Mouse (Mus musculus) hindbrain, embryonic 16.5 days (tissue): ENCODE results near the gene Vcan. TPM values are rescaled to one million over a fixed set of nuclear protein-coding genes. Genes with fewer than 3 reads are reported as not detected.
A peak's percentile ranks its signal among the peaks of the same experiment; 100 is the strongest.
"Not testable (repeated sequence)": the region's sequence is repeated elsewhere in the genome, so short reads cannot be mapped to it uniquely, and the experiment has no call there.

ENCODE experiments used
- ATAC-seq: fragments of 200-750 bp; cut with Nextera tagmentation; 2 replicates; pipeline ENCODE4 v1.8.0; 2017; ENCODE audit warnings: moderate TSS enrichment, moderate library complexity
- H3K27ac ChIP-seq: fragments of 300-500 bp; sonication (generic); 2 replicates; pipeline ENCODE4 v1.5.1; 2014; ENCODE audit warnings: low read depth, mild to moderate bottlenecking, control low read depth, low read length, moderate library complexity
- H3K27me3 ChIP-seq: fragments of 300-500 bp; sonication (generic); replicated peaks from 2 replicates; pipeline ENCODE4 v1.6.1; 2014; ENCODE audit warnings: low read length; ENCODE audit not compliant: control insufficient read depth, insufficient read depth
- H3K36me3 ChIP-seq: fragments of 300-500 bp; sonication (generic); 2 replicates; pipeline ENCODE4 v1.6.1; 2014; ENCODE audit warnings: mild to moderate bottlenecking, low read length, moderate library complexity, mixed read lengths; ENCODE audit not compliant: control insufficient read depth, insufficient read depth
- H3K4me1 ChIP-seq: fragments of 300-500 bp; sonication (generic); 2 replicates; pipeline ENCODE4 v1.6.1; 2014; ENCODE audit warnings: low read depth, low read length; ENCODE audit not compliant: control insufficient read depth, insufficient read depth
- H3K4me2 ChIP-seq: fragments of 300-500 bp; sonication (generic); 2 replicates; pipeline ENCODE4 v1.6.1; 2014; ENCODE audit warnings: mild to moderate bottlenecking, low read length, control low read depth, moderate library complexity
- H3K4me3 ChIP-seq: fragments of 300-500 bp; sonication (generic); 2 replicates; pipeline ENCODE4 v1.5.1; 2014; ENCODE audit warnings: mild to moderate bottlenecking, low read length, control low read depth, moderate library complexity
- H3K9ac ChIP-seq: fragments of 300-500 bp; sonication (generic); 2 replicates; pipeline ENCODE4 v1.6.1; 2014; ENCODE audit warnings: low read depth, mild to moderate bottlenecking, control low read depth, low read length, moderate library complexity
- H3K9me3 ChIP-seq: fragments of 300-500 bp; sonication (generic); 2 replicates; pipeline ENCODE4 v1.6.1; 2014; ENCODE audit warnings: mild to moderate bottlenecking, low read length, moderate library complexity; ENCODE audit not compliant: control insufficient read depth
- WGBS: fragments of 180-500 bp; shearing (Covaris S2); extraction: QIAGEN DNeasy Blood & Tissue Kit; methylation state at CpG from one replicate; pipeline ENCODE4 v1.1.7; 2014; 5-methylcytosine and 5-hydroxymethylcytosine counted together
- polyA plus RNA-seq: library from polyadenylated mRNA; unstranded; fragments of >200 nt; fragmentation: Nextera tagmentation; extraction: Ambion mirVana; gene quantifications from 2 replicates; pipeline ENCODE4 v1.2.1, GENCODE M21; 2015

The Vcan gene
- polyA plus RNA-seq, 1 experiment from 2014 or later: 32.0 TPM

GRCm38 (mm10) chr13:89762339-89762738 is 20.0 kb upstream of the Vcan start:
- H3K36me3 ChIP-seq: no peaks in the 10 kb centered on the region

DNA sequence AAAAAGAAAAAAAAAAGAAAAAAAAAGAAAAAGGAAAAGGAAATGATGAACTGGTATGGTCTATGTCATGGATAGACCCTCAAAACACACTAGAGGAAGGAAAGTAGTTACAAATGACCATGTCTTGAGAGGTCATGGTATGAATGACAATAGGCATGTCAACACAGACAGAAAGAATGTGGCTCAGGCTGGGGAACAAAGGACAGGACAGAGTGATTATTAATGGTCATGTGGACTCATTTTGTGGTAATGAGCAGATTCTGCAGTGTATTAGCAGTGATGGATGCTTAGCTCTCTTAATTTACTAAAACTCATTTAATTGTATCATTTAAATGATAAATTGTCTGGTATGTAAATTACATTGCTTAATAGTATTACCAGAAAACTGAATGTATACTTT is 14.0 kb upstream of the Vcan start:
- no peak for ATAC-seq
- Histone ChIP-seq H3K4me1 (no peaks in the 10 kb centered on the region), H3K4me3 (no peak overlapping the region), H3K27me3 (no peaks in the 10 kb centered on the region), H3K4me2 (no peak overlapping the region), H3K27ac (no peak overlapping the region), H3K36me3 (no peaks in the 10 kb centered on the region), H3K9me3 (no peaks in the 10 kb centered on the region), H3K9ac (no peak overlapping the region)

More at GRCm38 (mm10) chr13:89762339-89762738, 20.0 kb upstream of the Vcan start:
- Histone ChIP-seq H3K4me1 (no peaks in the 10 kb centered on the region), H3K9ac (no peak overlapping the region), H3K4me3 (no peak overlapping the region), H3K27me3 (no peaks in the 10 kb centered on the region), H3K27ac (no peak overlapping the region), H3K4me2 (no peak overlapping the region), H3K9me3 (no peaks in the 10 kb centered on the region)
- no peak for ATAC-seq
- WGBS: 64% methylated on average over 3 of the region's 3 CpGs

- H3K27me3 ChIP-seq, H3K4me2 ChIP-seq, H3K9ac ChIP-seq, H3K36me3 ChIP-seq, H3K27ac ChIP-seq, H3K4me1 ChIP-seq, H3K4me3 ChIP-seq, H3K9me3 ChIP-seq, ATAC-seq: not testable (repeated sequence)
- whole genome bisulfite sequencing: 20% methylated on average over 3 of the region's 3 CpGs
Observed at GRCm38 (mm10) chr13:89750562-89750961, 8.3 kb upstream of the Vcan start.

DNA sequence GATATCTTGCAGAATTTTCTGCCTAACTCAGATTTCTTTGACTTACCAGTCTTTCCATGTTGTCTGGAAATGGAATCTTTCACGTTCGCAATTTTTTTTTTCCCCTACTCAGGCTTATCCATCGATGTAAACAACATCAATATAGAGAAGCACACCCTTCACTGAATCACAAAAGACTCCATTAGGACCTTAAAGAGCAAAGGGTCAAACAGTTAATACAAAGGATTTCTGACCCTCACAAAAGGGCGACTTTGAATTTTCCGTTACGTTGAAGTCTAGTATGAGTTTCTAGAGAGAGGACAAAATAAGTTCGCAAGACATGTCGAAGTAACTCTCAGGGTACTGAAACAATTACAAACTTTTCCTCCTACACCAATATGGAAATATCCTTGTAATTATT is 892 bp upstream of the Vcan start:
- H3K9ac ChIP-seq: peak overlapping the region; percentile 75

GRCm38 (mm10) chr13:89742686-89743200 is 434 bp upstream of the Vcan start:
- H3K4me1 ChIP-seq: no peaks in the 10 kb centered on the region; the same call in 1 of the 2 replicates
- no peaks in the 10 kb centered on the region for H3K9me3 ChIP-seq
- H3K27me3 ChIP-seq: no peaks in the 10 kb centered on the region
- peak overlapping the region; percentile 92 for H3K4me2 ChIP-seq
- no peaks in the 10 kb centered on the region for H3K36me3 ChIP-seq
- 2% methylated on average over 15 of the region's 15 CpGs for WGBS
- ATAC-seq: no peak
- H3K9ac ChIP-seq: peak overlapping the region; percentile 75
- peak overlapping the region; percentile 80 for H3K27ac ChIP-seq
- peak overlapping the region; percentile 69 for H3K4me3 ChIP-seq

More for the DNA sequence above, 892 bp upstream of the Vcan start:
- Histone ChIP-seq H3K9me3 (no peaks in the 10 kb centered on the region), H3K27ac (no peak overlapping the region), H3K4me2 (peak overlapping the region; percentile 92), H3K27me3 (no peaks in the 10 kb centered on the region), H3K4me1 (no peaks in the 10 kb centered on the region; the same call in 1 of the 2 replicates), H3K36me3 (no peaks in the 10 kb centered on the region), H3K4me3 (peak overlapping the region; percentile 69)
- 8% methylated on average over 8 of the region's 8 CpGs for WGBS
- no peak for ATAC-seq

DNA sequence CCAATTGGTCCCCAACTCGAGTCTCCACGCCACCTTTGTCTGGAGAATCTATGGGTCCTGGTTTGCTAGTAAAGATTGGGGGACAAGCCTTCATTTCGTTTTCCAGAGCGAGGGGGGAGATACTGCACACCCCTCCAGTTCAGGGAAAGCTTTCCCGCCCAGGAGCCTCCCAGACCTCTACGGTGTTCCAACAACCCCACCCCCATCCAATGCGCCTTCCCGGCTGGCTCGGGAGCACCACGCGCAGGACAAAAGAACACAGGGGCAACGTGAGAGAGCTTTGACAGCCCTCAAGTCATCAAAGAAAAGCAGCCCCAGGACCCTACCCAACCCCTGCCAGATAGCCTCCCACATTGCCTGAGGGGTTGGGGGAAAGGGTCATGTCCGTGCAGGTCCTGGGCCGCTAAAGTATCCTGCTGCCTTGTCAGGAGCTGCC is 1.2 kb downstream of the Vcan start:
- peaks cover 2% of the 10 kb centered on the region for H3K4me1 ChIP-seq
- peak overlapping the region; percentile 75 for H3K9ac ChIP-seq
- ATAC-seq: peak; percentile 51
- H3K4me3 ChIP-seq: peak overlapping the region; percentile 69
- H3K9me3 ChIP-seq: no peaks in the 10 kb centered on the region
- H3K27ac ChIP-seq: peak overlapping the region; percentile 85
- no peaks in the 10 kb centered on the region for H3K27me3 ChIP-seq
- 0% methylated on average over 14 of the region's 14 CpGs for WGBS
- H3K4me2 ChIP-seq: peak overlapping the region; percentile 92
- no peaks in the 10 kb centered on the region for H3K36me3 ChIP-seq

DNA sequence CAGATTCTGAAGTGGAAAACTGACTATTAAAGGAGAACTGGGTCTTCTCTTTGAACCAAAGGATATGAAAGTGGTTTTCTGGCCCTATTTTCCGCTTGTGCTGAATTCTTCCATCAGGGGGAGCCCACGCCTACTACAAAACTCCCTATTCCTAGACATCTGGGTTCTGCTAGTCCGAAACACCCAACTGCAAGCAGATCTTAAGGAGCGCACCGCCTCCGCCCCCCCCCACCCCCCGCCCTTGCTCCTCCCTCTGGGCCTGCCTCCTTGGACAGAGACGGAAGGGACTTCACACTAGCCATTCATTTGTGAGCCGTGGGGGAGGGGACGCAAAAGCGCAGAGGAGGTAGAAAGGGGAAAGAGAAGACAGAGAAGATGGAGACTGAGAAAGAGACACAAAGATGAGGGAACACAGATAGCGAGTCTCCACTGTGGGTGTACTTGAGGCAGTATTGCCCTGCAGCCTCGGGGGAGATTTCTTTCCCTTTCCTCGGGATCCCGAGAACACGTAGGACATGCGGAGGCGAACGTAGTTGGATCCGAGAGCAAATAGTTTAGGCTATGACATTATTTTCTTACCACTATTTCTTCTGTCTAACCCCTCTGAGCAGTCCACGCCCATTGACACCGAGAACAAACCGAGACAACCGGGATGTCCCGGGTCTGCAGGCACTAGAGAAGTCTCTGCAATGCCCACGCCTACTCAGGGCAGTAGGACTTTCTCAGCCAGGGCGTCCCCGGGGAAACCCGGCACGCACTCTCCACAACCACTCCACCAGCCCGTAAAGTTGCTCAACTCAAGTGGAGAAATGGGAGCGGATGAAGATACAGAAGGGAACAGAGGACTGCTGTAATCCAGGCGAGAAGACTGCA is 1.8 kb downstream of the Vcan start:
- H3K4me1 ChIP-seq: peaks cover 2% of the 10 kb centered on the region
- H3K9me3 ChIP-seq: no peaks in the 10 kb centered on the region
- no peaks in the 10 kb centered on the region for H3K27me3 ChIP-seq
- peak overlapping the region; percentile 85 for H3K27ac ChIP-seq
- peak overlapping the region; percentile 92 for H3K4me2 ChIP-seq
- H3K4me3 ChIP-seq: peak overlapping the region; percentile 69
- peak; percentile 91 for ATAC-seq
- H3K36me3 ChIP-seq: no peaks in the 10 kb centered on the region
- peak overlapping the region; percentile 75 for H3K9ac ChIP-seq
- under 1% methylated on average over 33 of the region's 33 CpGs for WGBS

- under 1% methylated on average over 24 of the region's 24 CpGs for WGBS
- ATAC-seq: peak; percentile 22
- no peaks in the 10 kb centered on the region for H3K27me3 ChIP-seq
- H3K4me2 ChIP-seq: peak overlapping the region; percentile 92
- peak overlapping the region; percentile 69 for H3K4me3 ChIP-seq
- no peaks in the 10 kb centered on the region for H3K36me3 ChIP-seq
- no peaks in the 10 kb centered on the region for H3K9me3 ChIP-seq
- H3K4me1 ChIP-seq: peaks cover 2% of the 10 kb centered on the region
- H3K9ac ChIP-seq: peak overlapping the region; percentile 73
- H3K27ac ChIP-seq: peak overlapping the region; percentile 78
Observed at GRCm38 (mm10) chr13:89739696-89740242, 2.5 kb downstream of the Vcan start.
